Mouse (Mus musculus) small intestine, adult 2 months (tissue): ENCODE results near the gene Zfp683.
A peak's percentile ranks its signal among the peaks of the same experiment; 100 is the strongest.

Experiments used
- CTCF ChIP-seq: fragments of 200-500 bp; IDR thresholded peaks from 2 replicates; pipeline ENCODE4 v1.5.1; 2012; ENCODE audit warnings: low read depth, mild to moderate bottlenecking, control low read depth, inconsistent platforms, low read length, moderate library complexity, mixed read lengths; ENCODE audit not compliant: insufficient replicate concordance, insufficient read length; ENCODE audit errors: extremely low read depth
- POLR2A ChIP-seq: fragments of 200-500 bp; IDR thresholded peaks from 2 replicates; pipeline ENCODE4 v1.6.1; 2012; ENCODE audit warnings: low read depth, mild to moderate bottlenecking, control low read depth, inconsistent platforms, low read length, moderate library complexity

DNA sequence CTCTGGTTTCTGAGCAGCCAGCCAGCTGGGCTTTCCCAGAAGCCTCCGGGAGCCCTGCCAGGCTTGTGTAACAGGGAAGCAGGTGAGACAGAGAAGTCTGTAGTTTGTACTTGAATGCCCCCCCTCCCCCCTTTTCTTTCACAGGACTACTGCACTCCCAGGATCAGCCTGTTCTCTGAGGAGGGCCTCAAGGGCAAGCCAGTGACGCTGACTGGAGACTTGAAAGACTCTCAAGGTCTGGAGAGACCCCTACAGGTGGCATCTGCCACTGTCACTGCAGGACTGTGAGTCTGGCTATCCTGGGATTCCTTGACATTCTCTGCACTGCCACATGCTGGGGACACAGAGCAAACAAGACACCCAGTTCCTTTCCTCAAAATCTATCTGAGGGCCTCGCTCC is 25.1 kb downstream of the Zfp683 start:
- no peak for TF ChIP-seq POLR2A
- TF ChIP-seq CTCF: peak; percentile 42; the same call in 1 of the 2 replicates
